Mouse (Mus musculus): ENCODE data around the gene Olfr1028.

Gene Olfr1028

DNA sequence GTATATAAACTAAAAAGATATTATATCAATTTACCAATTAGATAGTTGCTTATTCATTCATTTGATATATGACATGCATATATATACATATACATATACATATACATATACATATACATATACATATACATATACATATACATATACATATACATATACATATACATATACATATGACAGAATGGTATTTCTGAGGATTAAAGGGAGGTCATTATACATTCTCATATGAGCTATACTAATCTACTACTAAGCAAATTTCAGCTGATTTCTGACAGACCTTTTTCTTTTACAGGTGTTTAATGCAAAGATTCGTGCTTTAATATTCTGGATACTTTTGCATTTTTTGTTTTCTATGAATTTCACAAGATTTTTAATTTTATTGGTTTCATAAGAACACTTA is at the start of gene Olfr1028:
Gene Olfr1028, plus strand, starts transcription at position 301 of the 400 bp plus-strand sequence.
- no peak for DNase-seq

GRCm38 (mm10) chr2:85904952-85905351 is 45.3 kb upstream of the Olfr1028 start, which contains the start of gene Olfr1024:
Gene Olfr1024 (minus strand): TSS chr2:85905052.
- no peak for DNase-seq

- no peak for DNase-seq
Observed at GRCm38 (mm10) chr2:85913197-85913596, 37.0 kb upstream of the Olfr1028 start.

GRCm38 (mm10) chr2:85914893-85915292 is 35.3 kb upstream of the Olfr1028 start, which contains the start of gene Olfr1025-ps1:
Gene Olfr1025-ps1 (plus strand): TSS chr2:85915193.
- DNase-seq: no peak

DNA sequence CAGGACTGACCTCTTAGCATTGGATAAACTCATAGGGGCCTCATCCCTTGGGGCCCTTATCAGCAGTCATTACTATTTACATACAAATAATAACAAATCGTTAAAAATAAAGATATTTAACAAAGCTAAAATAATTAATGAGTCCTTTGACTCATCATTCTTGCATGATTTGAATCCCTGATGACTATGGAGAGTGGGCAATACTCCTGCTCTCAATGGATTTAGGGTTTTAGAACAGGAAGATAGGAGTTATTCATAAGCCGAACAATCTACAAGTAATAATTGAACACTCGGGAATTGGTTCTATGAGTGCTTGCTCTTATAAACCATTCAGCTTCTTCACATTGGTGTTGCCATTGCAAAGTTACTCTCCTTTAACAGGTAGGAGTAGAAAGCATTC is 29.0 kb upstream of the Olfr1028 start, which contains the start of gene Olfr1026:
Gene Olfr1026, plus strand, starts transcription at position 301 of the 400 bp plus-strand sequence.
- no peak for DNase-seq

GRCm38 (mm10) chr2:85973595-85973994 is 23.4 kb downstream of the Olfr1028 start, which contains the start of gene Olfr1029:
Gene Olfr1029 (plus strand): TSS chr2:85973895.
- DNase-seq: no peak

- DNase-seq: no peak
Observed at GRCm38 (mm10) chr2:85978976-85979375, 28.7 kb downstream of the Olfr1028 start, which contains the start of gene Olfr1030. Gene Olfr1030 (plus strand): TSS chr2:85979276.

DNA sequence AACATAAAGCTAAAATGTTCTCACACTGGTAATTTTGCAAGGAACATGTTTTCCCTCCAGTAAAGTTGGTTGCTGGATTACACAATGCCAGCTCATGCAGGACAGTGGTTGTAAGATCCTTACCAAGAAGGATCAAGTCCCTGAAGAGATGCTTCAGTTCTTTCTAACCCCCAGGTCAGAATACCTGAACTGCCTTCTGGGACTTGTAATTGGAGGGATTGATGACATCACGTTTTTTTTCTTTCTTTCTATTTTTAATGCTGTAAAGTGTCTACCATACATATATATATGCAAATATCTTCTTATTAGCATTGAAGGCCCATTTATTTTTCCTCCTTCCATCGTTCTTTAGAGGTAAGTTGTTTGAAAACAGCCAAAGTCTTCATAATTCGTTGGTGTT is 39.8 kb downstream of the Olfr1028 start, which contains the start of gene Olfr1031:
Gene Olfr1031, plus strand, starts transcription at position 301 of the 400 bp plus-strand sequence.
- DNase-seq: no peak

All from cerebellum, adult 18-20 months (tissue).